Mouse (Mus musculus): ENCODE measurements around the gene Olfr960. TPM values are rescaled to one million over a fixed set of nuclear protein-coding genes. Genes with fewer than 3 reads are reported as not detected.

Gene Olfr960
- total RNA-seq, 2 experiments from 2014 or later = not detected

Other genes with a start within 250 kb of the Olfr960 start
- gene Olfr951, start 234.0 kb upstream of the Olfr960 start, total RNA-seq (2015; ENCODE audit: low replicate concordance) = not detected in 2 replicates
- gene Olfr951, start 234.0 kb upstream of the Olfr960 start, total RNA-seq (2017; ENCODE audit: low replicate concordance) = not detected in 2 replicates
- gene Olfr952, start 194.2 kb upstream of the Olfr960 start, total RNA-seq (2015; ENCODE audit: low replicate concordance) = not detected in 2 replicates
- gene Olfr952, start 194.2 kb upstream of the Olfr960 start, total RNA-seq (2017; ENCODE audit: low replicate concordance) = not detected in 2 replicates
- not detected in 2 replicates for gene Olfr954, start 164.7 kb upstream of the Olfr960 start, total RNA-seq (2015; ENCODE audit: low replicate concordance)
- not detected in 2 replicates for gene Olfr954, start 164.7 kb upstream of the Olfr960 start, total RNA-seq (2017; ENCODE audit: low replicate concordance)
- gene Olfr955, start 149.4 kb upstream of the Olfr960 start, total RNA-seq (2015; ENCODE audit: low replicate concordance) = not detected in 2 replicates
- gene Olfr955, start 149.4 kb upstream of the Olfr960 start, total RNA-seq (2017; ENCODE audit: low replicate concordance) = not detected in 2 replicates
- not detected in 2 replicates for gene Olfr44, start 127.4 kb upstream of the Olfr960 start, total RNA-seq (2015; ENCODE audit: low replicate concordance)
- not detected in 2 replicates for gene Olfr44, start 127.4 kb upstream of the Olfr960 start, total RNA-seq (2017; ENCODE audit: low replicate concordance)
- not detected in 2 replicates for gene Olfr957, start 105.6 kb upstream of the Olfr960 start, total RNA-seq (2015; ENCODE audit: low replicate concordance)
- not detected in 2 replicates for gene Olfr957, start 105.6 kb upstream of the Olfr960 start, total RNA-seq (2017; ENCODE audit: low replicate concordance)
- gene Olfr958, start 67.3 kb upstream of the Olfr960 start, total RNA-seq (2015; ENCODE audit: low replicate concordance) = not detected in 2 replicates
- not detected in 2 replicates for gene Olfr958, start 67.3 kb upstream of the Olfr960 start, total RNA-seq (2017; ENCODE audit: low replicate concordance)
- not detected in 2 replicates for gene Olfr959, start 45.8 kb upstream of the Olfr960 start, total RNA-seq (2015; ENCODE audit: low replicate concordance)
- gene Olfr959, start 45.8 kb upstream of the Olfr960 start, total RNA-seq (2017; ENCODE audit: low replicate concordance) = not detected in 2 replicates
- gene AW551984, start 17.0 kb upstream of the Olfr960 start, total RNA-seq (2015; ENCODE audit: low replicate concordance) = not detected in 2 replicates
- not detected in 2 replicates for gene AW551984, start 17.0 kb upstream of the Olfr960 start, total RNA-seq (2017; ENCODE audit: low replicate concordance)
- gene Olfr148, start 10.7 kb upstream of the Olfr960 start, total RNA-seq (2015; ENCODE audit: low replicate concordance) = not detected in 2 replicates
- not detected in 2 replicates for gene Olfr148, start 10.7 kb upstream of the Olfr960 start, total RNA-seq (2017; ENCODE audit: low replicate concordance)
- gene Olfr961, start 23.7 kb downstream of the Olfr960 start, total RNA-seq (2015; ENCODE audit: low replicate concordance) = not detected in 2 replicates
- gene Olfr961, start 23.7 kb downstream of the Olfr960 start, total RNA-seq (2017; ENCODE audit: low replicate concordance) = not detected in 2 replicates
- not detected in 2 replicates for gene Olfr963, start 45.8 kb downstream of the Olfr960 start, total RNA-seq (2015; ENCODE audit: low replicate concordance)
- gene Olfr963, start 45.8 kb downstream of the Olfr960 start, total RNA-seq (2017; ENCODE audit: low replicate concordance) = not detected in 2 replicates
- not detected in 2 replicates for gene Olfr149, start 85.7 kb downstream of the Olfr960 start, total RNA-seq (2015; ENCODE audit: low replicate concordance)
- gene Olfr149, start 85.7 kb downstream of the Olfr960 start, total RNA-seq (2017; ENCODE audit: low replicate concordance) = not detected in 2 replicates
- gene Olfr965, start 90.0 kb downstream of the Olfr960 start, total RNA-seq (2015; ENCODE audit: low replicate concordance) = not detected in 2 replicates
- not detected in 2 replicates for gene Olfr965, start 90.0 kb downstream of the Olfr960 start, total RNA-seq (2017; ENCODE audit: low replicate concordance)
- gene Olfr150, start 109.6 kb downstream of the Olfr960 start, total RNA-seq (2015; ENCODE audit: low replicate concordance) = not detected in 2 replicates
- not detected in 2 replicates for gene Olfr150, start 109.6 kb downstream of the Olfr960 start, total RNA-seq (2017; ENCODE audit: low replicate concordance)
- not detected in 2 replicates for gene Olfr967, start 124.9 kb downstream of the Olfr960 start, total RNA-seq (2015; ENCODE audit: low replicate concordance)
- gene Olfr967, start 124.9 kb downstream of the Olfr960 start, total RNA-seq (2017; ENCODE audit: low replicate concordance) = not detected in 2 replicates
- gene Olfr968, start 161.9 kb downstream of the Olfr960 start, total RNA-seq (2015; ENCODE audit: low replicate concordance) = not detected in 2 replicates
- not detected in 2 replicates for gene Olfr968, start 161.9 kb downstream of the Olfr960 start, total RNA-seq (2017; ENCODE audit: low replicate concordance)
- not detected in 2 replicates for gene Olfr969, start 169.6 kb downstream of the Olfr960 start, total RNA-seq (2015; ENCODE audit: low replicate concordance)
- gene Olfr969, start 169.6 kb downstream of the Olfr960 start, total RNA-seq (2017; ENCODE audit: low replicate concordance) = not detected in 2 replicates
- gene Olfr970, start 187.5 kb downstream of the Olfr960 start, total RNA-seq (2015; ENCODE audit: low replicate concordance) = not detected in 2 replicates
- gene Olfr970, start 187.5 kb downstream of the Olfr960 start, total RNA-seq (2017; ENCODE audit: low replicate concordance) = not detected in 2 replicates
- not detected in 2 replicates for gene Olfr971, start 215.5 kb downstream of the Olfr960 start, total RNA-seq (2015; ENCODE audit: low replicate concordance)
- gene Olfr971, start 215.5 kb downstream of the Olfr960 start, total RNA-seq (2017; ENCODE audit: low replicate concordance) = not detected in 2 replicates
- not detected in 2 replicates for gene Olfr972, start 245.0 kb downstream of the Olfr960 start, total RNA-seq (2015; ENCODE audit: low replicate concordance)
- not detected in 2 replicates for gene Olfr972, start 245.0 kb downstream of the Olfr960 start, total RNA-seq (2017; ENCODE audit: low replicate concordance)